Mouse (Mus musculus): ENCODE data around the gene A730009L09Rik. TPM values are rescaled to one million over a fixed set of nuclear protein-coding genes. Genes with fewer than 3 reads are reported as not detected.
A peak's percentile ranks its signal among the peaks of the same experiment; 100 is the strongest.

The A730009L09Rik gene
- total RNA-seq (2014; fragmentation: Nextera tagmentation) (not detected in 2 replicates), total RNA-seq (2017) (not detected in 2 replicates)

DNA sequence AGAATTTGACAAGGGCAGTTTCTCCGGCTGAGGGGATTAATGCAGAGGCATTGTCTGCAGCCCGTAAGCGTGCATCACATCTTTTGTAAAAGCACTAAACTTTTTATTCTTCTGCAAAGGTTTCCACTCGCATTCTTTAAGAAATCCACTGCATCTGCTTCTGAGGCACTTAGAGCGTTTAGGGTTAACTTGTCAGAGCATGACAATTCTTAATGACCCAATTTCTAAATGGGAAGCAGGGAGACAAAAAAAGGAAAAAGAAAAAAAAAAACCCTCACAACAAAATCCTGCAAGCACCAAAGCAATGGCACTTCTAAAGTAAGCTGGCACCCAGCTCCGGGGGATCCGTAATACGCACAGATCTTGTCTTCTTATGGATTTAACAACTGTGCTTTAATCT lies at the start of gene A730009L09Rik:
A730009L09Rik (plus strand) TSS at position 301 of the 400 bp plus-strand sequence.
- ATAC-seq (replicated peaks; ENCODE audit: poor library complexity, severe bottlenecking) = no peak

DNA sequence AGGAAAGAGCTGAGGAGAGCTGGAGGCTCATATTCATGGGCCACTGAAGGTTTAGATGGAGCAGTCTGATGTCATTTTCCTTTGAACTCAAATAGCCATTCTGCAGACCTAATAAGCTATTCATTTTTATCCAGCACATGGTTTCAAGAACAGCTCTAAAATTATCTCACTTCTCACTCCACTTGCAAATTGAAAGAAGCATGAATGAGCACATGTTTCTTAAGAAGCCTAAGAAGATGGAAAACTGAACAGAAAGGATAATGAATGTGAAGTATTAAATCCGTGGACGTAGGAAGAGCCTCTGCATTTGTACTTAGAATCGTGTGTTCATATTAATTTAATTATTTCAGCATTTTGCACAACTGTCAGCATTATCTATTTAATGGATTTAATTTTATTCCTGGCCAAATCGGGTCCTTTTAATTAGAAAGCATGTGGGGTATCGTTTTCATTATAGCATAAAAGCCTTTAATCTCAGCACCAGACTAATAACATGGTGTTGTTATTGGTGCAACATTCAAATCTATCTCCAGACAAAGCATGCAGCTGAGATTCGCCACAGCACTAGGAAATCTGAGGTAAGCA lies 49.2 kb upstream of the A730009L09Rik start:
- ATAC-seq (replicated peaks; ENCODE audit: poor library complexity, severe bottlenecking) = no peak

DNA sequence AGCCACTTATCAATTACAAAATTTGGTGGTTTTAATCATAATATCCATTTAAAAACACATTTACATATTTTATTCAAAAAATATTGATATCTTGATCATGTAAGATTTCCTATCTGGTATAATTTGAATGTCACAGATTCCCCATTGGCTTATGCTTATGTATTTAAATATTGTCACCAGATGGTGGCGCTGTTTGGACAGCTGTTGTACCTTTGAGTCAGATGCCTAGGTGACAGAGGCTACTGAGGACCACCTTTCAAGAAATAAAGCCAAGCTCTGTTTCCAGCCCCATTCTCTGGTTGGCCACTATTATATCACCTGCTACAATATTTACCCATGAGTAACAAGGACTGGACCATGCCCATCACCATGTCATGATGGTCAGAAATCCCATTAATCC lies 46.0 kb upstream of the A730009L09Rik start:
- no peak; the same call in 1 of the 2 replicates for ATAC-seq (replicated peaks; ENCODE audit: poor library complexity, severe bottlenecking)

DNA sequence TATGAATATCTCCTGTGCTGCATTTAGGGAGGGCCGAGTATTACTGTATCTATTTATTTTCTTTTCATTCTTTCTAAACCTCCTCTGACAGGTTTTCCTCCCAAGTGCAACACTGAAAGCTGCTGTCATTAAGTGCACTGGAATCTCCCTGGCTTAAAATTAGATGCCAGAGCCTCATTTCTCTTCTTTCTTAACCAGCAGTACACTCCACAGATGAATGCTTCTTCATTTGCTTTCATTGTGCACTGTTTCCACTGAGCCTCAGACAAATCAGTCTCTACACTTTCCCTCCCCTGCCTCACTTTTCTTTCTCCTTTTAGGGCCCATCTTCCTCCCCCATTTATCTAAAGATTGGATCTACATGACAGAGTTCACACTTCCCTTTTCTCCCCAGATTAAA lies 44.9 kb upstream of the A730009L09Rik start:
- ATAC-seq (replicated peaks; ENCODE audit: poor library complexity, severe bottlenecking) = no peak

DNA sequence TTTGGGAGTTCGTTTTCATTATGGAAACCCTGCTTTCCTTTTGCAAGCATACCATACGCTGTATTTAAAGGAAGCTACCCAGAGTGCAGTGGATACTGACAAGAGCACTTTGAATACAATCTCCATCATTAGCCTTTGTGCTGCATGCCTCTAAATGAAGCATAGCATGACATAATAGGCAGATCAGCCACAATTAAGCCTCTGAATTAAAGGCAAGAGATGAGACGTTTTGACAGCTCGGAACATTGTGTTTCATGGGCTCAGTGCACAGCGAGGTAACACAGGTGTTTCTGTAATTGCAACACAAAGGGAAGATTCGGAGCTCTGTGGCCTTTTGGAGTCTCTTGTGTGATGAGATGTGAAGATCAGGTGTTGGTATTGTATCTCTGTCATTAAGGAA lies 41.5 kb upstream of the A730009L09Rik start:
- ATAC-seq (replicated peaks; ENCODE audit: poor library complexity, severe bottlenecking) = no peak

DNA sequence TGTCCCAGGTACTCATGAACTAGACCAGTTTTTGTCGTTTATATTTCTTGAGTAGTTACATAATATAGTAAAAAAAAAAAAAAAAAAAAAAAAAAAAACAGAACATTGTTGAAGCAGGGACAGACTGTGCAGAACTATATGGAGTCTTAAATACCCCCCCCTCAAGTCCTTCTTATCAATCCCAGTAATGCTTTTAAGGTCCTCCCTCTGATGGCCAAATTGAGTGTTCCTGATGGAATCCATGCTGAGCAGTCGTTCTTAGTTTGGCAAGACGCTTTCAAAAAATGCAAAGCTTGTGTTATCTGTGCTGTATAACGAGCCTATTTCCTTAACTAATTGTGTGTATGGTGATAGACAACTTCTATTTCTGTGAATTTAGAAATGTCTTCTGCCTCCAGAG lies 40.2 kb upstream of the A730009L09Rik start:
- ATAC-seq (replicated peaks; ENCODE audit: poor library complexity, severe bottlenecking) = no peak

DNA sequence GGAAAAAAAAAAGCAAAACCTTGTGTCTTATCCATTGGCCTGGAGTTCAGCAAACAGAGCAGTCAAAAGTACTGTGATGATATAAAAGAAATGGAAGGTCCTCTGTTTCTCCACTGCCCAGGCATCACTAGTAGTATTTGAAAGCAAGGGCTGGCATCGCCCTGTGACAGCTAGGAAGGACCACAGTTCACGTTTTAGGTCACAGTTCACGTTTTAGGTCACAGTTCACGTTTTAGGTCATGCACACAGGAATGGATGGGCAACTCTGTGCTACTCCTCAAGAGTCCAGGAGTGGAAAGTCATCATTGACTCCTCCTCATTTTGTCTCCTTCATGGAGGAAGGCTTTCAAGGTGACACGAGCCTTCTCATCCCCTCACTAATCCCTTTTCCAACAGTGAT lies 38.0 kb upstream of the A730009L09Rik start:
- ATAC-seq (replicated peaks; ENCODE audit: poor library complexity, severe bottlenecking) = no peak

DNA sequence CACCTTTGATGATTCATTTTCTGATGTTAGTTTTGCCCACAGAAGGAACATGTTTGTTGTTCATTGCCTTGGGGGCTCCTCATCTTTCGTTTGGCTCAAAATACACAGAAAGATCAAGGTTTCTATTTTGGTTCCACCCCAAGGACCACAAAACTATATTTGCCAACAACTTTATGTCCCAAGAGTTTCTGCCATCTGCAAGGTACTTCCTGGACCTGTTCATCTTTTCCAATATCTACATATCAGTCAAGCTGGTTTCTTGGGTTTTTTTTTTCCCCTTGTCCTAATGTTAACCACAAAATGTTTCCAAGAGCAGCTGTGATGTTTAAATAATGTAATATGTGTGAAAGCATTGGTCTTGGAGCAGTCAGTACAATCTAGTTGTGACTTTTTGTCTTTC lies 37.4 kb upstream of the A730009L09Rik start:
- ATAC-seq (replicated peaks; ENCODE audit: poor library complexity, severe bottlenecking) = peak; percentile 35

DNA sequence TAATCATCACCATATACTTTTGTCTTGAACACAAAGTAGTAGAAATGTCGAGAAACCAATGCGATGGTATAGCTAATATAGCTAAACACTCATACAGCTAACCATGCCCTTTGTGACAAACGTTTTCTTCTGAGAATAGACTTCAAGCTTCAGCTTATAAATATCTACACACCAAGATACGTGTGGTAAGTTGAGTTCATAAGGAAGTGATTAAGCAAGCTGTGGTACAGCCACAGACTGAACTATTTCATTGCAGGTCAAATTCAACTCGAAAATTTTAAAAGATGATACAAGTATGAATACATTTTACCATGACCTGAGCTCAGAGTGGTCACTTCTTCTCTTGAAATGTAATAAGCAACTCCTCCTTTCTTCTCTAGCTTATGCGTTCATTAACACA lies 37.0 kb upstream of the A730009L09Rik start:
- ATAC-seq (replicated peaks; ENCODE audit: poor library complexity, severe bottlenecking) = peak; percentile 69; the same call in 1 of the 2 replicates

DNA sequence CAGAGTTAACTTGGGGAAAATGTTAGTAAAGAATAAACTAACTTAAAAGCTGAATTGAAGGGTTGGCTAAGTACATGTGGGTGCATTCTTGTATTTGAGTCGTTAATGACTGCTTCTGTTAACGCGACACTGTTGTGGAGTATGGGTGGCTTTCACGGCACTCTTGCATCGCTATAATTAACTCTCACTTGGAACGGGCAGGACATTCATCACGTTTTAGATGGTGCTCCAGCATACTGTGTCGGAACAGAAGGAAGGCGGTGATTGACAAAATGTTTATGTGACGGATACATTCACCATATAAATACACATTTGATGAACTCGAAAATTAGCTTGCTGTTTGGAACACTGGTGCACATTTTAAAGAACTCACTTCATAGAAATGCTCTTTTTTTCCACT lies 29.0 kb upstream of the A730009L09Rik start:
- no peak for ATAC-seq (replicated peaks; ENCODE audit: poor library complexity, severe bottlenecking)

DNA sequence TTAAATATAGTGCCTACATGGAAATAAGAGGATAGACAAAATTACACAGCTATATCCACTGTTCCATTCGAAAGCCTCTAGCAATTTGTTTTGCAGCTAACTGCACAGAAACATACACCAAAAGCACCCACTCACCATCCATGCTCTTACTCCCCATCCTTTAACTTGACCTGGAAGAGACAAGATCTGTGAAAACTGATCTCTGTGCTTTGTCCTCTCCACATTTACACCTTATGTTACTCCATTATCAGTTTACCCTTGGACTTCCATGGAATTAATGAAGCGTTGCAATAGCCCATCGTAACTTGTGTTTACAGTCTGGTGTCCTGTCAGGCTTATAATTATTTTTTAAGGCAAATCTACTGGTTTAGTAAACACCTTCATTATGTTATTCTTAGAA lies 20.1 kb upstream of the A730009L09Rik start:
- ATAC-seq (replicated peaks; ENCODE audit: poor library complexity, severe bottlenecking) = no peak

DNA sequence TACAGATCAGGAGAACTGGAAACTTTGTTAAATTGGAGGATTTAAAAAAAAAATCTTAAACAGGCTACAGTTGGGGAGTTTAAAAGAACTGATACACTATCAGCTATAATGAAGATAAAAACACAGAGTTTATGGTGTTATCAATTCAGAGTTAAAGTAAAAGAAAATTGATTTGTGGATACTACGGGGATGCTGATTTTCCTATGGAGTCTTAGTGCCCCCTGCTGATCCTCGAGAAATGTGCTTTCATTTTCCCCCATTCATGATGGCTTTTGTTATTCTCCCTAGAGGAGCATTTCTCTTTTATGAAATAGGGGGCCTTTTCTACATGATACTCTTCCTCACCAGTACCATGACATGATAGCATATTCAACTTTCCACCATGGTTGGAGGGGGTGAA lies 19.5 kb upstream of the A730009L09Rik start:
- ATAC-seq (replicated peaks; ENCODE audit: poor library complexity, severe bottlenecking) = peak; percentile 35

DNA sequence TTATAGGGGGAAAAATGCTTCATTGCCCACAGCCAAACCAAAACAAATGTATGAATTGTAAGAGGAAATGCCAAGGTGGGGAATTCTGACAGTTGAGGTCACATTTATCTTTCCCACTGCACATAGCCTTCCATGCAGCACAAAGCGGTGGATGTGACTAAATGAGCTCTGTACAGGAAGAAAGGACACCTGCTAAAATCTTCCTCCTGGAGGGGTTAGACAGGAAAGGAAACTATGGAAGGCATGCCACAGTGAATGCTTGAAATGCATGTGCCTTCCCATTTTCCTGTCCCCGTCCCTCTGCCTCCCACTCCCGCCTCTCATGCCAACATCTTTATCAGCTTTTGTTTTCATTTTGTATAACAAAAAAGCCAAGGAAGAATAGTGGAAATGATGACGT lies 7.2 kb upstream of the A730009L09Rik start:
- no peak for ATAC-seq (replicated peaks; ENCODE audit: poor library complexity, severe bottlenecking)

DNA sequence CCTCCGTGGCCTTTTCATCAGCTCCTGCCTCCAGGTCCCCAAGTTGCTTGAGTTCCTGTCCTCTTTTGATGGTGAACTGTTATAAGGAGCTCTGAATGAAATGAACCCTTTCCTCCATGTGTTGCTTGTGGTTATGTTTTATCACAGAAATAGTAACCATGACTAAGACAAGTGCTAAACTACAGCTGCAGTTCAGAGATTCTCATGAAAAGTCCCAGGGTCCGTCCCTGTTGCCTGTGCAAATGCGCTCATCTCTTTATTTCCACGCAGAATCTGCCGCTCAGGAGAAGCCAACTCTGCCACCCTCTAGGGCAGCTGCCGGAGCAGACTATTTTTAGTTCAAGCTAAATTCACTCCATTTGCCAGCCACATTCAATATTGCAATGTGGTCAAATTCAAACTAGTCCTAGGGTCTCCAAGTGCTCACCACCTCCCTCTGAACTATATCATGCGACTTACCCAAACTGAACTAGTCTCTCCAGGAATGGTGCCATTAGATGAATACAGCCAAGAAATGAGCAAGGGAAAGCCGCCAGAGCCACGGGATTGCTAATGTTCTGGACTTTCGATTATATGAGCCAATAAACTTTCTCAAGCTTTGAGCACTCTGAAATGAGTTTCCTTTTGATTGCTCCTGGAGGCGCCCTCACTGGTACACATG lies 7.2 kb downstream of the A730009L09Rik start:
- ATAC-seq (replicated peaks; ENCODE audit: poor library complexity, severe bottlenecking) = no peak

DNA sequence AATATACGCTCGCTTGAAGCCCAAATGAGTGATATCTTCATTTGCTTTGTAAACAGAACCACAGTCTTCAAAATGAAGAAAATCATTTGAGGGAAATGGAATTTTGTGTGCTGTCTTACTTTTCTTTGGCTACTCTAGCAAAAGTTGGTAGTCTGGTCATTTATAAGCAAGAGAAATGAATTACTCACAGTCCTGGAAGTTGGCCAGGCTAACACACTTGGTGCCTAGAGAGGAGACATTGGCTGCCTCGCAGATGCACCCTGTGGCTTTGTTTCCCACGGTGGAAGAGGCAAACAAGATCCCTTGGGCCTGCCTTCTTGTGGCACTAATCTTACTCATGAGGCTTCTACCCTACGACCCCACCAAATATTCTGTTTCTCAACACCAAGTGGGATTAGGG lies 8.1 kb downstream of the A730009L09Rik start:
- no peak for ATAC-seq (replicated peaks; ENCODE audit: poor library complexity, severe bottlenecking)

DNA sequence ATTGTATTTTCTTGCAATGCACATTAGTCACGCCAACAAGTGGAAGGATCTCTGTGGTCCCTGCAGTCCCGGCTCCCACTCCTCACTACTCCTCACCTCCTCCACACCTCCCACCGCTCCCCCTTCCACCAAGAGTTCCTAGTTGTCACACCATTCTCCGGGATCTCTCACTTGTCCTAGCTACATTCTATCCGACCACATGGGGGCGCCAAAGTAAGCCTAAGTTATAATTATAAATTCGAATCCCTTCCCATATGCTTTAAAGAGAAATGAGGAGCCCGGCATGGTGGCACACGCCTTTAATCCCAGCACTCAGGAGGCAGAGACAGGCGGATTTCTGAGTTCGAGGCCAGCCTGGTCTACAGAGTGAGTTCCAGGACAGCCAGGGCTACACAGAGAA lies 12.5 kb downstream of the A730009L09Rik start:
- ATAC-seq (replicated peaks; ENCODE audit: poor library complexity, severe bottlenecking) = peak; percentile 86

DNA sequence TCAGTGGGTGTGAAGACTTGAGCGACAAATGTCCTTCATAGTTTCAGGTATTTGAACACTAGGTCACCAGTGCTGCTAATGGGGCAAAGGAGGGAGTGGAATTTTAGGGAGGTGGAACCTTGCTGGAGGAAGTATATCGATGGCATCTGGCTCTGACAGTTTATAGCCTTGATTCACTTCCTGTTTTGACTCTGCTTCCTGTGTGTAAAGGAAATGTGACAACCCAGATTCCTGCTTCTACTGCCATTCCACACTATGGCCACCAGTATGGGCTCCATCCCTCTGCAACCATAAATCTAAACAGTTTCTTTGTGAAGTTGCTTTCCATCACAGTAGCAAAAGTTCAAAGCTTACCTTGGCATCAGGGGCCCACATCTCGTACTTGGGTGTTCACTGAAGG lies 17.9 kb downstream of the A730009L09Rik start:
- ATAC-seq (replicated peaks; ENCODE audit: poor library complexity, severe bottlenecking) = peak; percentile 76

DNA sequence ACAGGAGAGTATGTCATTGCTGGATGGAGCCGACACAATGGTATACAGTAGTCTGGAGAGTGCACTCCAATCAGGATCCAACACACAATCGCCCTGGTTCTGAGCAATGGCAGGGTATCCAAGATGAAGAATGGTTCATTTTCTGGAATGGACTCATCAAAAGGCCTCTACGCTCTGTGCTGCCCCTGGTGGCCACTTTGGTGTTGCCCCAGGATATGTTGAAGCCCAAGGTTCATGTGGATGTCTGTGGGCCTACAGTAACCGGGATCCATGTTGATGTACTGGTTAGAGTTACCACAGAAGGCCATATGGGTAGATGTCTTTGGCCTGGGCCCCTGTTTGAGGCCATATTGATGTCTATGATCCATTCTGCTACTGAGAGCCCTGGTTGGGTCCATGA lies 31.1 kb downstream of the A730009L09Rik start:
- ATAC-seq (replicated peaks; ENCODE audit: poor library complexity, severe bottlenecking) = peak; percentile 58

DNA sequence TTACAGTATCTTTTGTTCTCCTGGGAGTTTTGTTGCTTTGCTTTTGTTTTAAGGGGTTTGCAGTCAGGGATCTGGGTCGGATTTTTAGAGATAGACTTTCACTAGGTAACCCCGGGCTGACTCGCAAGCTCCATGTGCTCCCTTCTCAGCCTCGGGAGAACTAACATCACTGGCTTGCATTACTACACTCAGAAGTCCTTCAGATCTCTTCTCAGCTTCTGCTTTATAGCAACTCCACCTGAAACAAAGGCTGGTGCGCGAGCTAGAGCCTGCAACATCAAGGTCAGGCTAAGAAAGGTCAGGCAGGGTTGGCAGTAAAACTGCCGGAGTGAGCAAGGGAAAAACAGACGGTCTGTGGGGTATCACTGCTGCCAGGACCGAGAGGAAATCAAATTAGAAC lies 34.2 kb downstream of the A730009L09Rik start:
- ATAC-seq (replicated peaks; ENCODE audit: poor library complexity, severe bottlenecking) = no peak

DNA sequence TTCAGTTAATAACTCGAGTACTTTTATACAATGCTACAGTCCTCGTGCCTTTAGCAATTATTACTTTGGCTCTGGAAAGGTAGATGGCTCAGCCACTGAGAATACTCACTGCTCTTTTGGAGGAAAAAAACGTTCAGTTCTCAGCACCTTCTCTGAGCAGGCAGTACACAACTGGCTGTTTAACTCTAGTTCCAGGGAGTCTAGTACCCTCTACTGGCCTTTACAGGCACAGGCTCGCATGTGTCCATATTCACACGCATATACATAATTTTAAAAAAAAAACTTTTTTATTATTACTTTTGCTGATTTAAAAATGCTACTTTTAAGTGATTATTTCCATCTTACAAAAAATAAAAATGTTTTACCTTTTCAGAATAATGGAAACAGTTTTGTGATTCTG lies 35.5 kb downstream of the A730009L09Rik start:
- ATAC-seq (replicated peaks; ENCODE audit: poor library complexity, severe bottlenecking) = no peak

DNA sequence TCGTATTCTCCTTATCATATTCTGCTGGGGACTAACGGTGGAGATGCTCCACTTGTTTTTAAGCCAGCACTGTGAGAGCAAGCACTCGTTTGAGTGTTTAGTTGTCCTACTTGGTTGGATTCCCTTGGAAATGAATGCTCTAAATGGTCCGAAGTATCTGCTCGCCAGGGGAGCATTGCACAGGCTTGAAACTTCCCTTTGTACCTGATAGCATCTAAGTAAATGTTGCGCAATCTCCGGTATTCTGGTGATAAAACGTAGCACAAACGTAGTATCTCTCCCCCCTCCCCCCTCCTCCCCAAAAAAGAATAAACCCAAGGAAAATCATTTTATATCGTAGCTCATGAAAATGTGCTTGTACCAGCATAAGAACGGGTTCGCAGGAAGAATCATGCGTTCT lies 39.1 kb downstream of the A730009L09Rik start:
- peak; percentile 53; the same call in 1 of the 2 replicates for ATAC-seq (replicated peaks; ENCODE audit: poor library complexity, severe bottlenecking)
